Mouse (Mus musculus) stomach, embryonic 15.5 days (tissue): ENCODE results near the gene Kat5. TPM values are rescaled to one million over a fixed set of nuclear protein-coding genes. Genes with fewer than 3 reads are reported as not detected.
A peak's percentile ranks its signal among the peaks of the same experiment; 100 is the strongest.

Experiments
- ATAC-seq: fragments of 200-750 bp; cut with Nextera tagmentation; 2 replicates; pipeline ENCODE4 v1.8.0; 2017; ENCODE audit warnings: low read depth, moderate number of reproducible peaks, moderate TSS enrichment; ENCODE audit not compliant: insufficient read depth, low FRiP score
- H3K27ac ChIP-seq: fragments of 300-500 bp; sonication (generic); 2 replicates; pipeline ENCODE4 v1.5.1; 2015; ENCODE audit warnings: mild to moderate bottlenecking, inconsistent platforms
- H3K27me3 ChIP-seq: fragments of 300-500 bp; sonication (generic); replicated peaks from 2 replicates; pipeline ENCODE4 v1.6.1; 2015; ENCODE audit warnings: inconsistent platforms
- H3K36me3 ChIP-seq: fragments of 300-500 bp; sonication (generic); 2 replicates; pipeline ENCODE4 v1.6.1; 2015; ENCODE audit warnings: inconsistent platforms
- H3K4me1 ChIP-seq: fragments of 300-500 bp; sonication (generic); 2 replicates; pipeline ENCODE4 v1.6.1; 2015; ENCODE audit warnings: inconsistent platforms
- H3K4me2 ChIP-seq: fragments of 300-500 bp; sonication (generic); 2 replicates; pipeline ENCODE4 v1.6.1; 2015; ENCODE audit warnings: mild to moderate bottlenecking, inconsistent platforms
- H3K4me3 ChIP-seq: fragments of 300-500 bp; sonication (generic); replicated peaks from 2 replicates; pipeline ENCODE4 v1.5.1; 2015; ENCODE audit warnings: inconsistent platforms
- H3K9ac ChIP-seq: fragments of 300-500 bp; sonication (generic); 2 replicates; pipeline ENCODE4 v1.6.1; 2015; ENCODE audit warnings: inconsistent platforms
- H3K9me3 ChIP-seq: fragments of 300-500 bp; sonication (generic); 2 replicates; pipeline ENCODE4 v1.6.1; 2016; ENCODE audit warnings: inconsistent platforms
- WGBS: fragments of 180-500 bp; shearing (Covaris S2); methylation state at CpG from one replicate; pipeline ENCODE4 v1.1.7; 2015; 5-methylcytosine and 5-hydroxymethylcytosine counted together
- polyA plus RNA-seq: library from polyadenylated mRNA; unstranded; fragments of >200 nt; fragmentation: Nextera tagmentation; extraction: Ambion mirVana; gene quantifications from 2 replicates; pipeline ENCODE4 v1.2.1, GENCODE M21; 2015

The Kat5 gene
- polyA plus RNA-seq, 1 experiment from 2014 or later, result 42.2 TPM

GRCm38 (mm10) chr19:5641641-5642040 lies 31.6 kb upstream of the Kat5 start:
- Histone ChIP-seq H3K27ac (no peak overlapping the region), H3K4me3 (no peak overlapping the region), H3K9me3 (no peaks in the 10 kb centered on the region), H3K9ac (no peak overlapping the region), H3K36me3 (peaks cover 48% of the 10 kb centered on the region), H3K4me1 (peaks cover 14% of the 10 kb centered on the region), H3K27me3 (no peaks in the 10 kb centered on the region), H3K4me2 (no peak overlapping the region)
- no peak for ATAC-seq
- WGBS, result 86% methylated on average over 8 of the region's 8 CpGs

DNA sequence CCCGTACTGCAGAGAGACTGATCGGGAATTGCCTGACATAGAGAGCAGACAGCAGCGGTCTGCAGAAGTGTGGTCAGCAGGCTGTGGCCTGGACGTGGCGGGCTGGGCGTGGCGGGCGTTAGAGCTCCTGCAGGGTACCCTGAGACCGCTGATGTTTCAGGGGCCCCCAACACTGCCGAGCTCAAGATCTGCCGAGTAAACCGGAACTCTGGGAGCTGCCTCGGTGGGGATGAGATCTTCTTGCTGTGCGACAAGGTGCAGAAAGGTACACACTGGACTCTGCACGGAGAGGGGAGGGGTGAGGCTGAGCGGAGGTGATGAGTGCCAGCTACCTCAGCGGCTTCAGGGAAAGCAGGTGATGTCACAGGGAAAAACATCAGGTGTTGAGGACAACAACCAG lies 31.0 kb upstream of the Kat5 start:
- peaks cover 19% of the 10 kb centered on the region for H3K4me1 ChIP-seq
- no peak overlapping the region for H3K4me3 ChIP-seq
- H3K36me3 ChIP-seq, result peaks cover 45% of the 10 kb centered on the region

GRCm38 (mm10) chr19:5640339-5640738 lies 30.3 kb upstream of the Kat5 start:
- no peak overlapping the region for H3K4me2 ChIP-seq
- 48% methylated on average over 9 of the region's 9 CpGs for WGBS
- H3K36me3 ChIP-seq, result peaks cover 40% of the 10 kb centered on the region
- H3K9me3 ChIP-seq, result no peaks in the 10 kb centered on the region
- H3K9ac ChIP-seq, result no peak overlapping the region
- H3K27me3 ChIP-seq, result no peaks in the 10 kb centered on the region
- H3K4me1 ChIP-seq, result peaks cover 19% of the 10 kb centered on the region
- no peak overlapping the region for H3K27ac ChIP-seq
- no peak overlapping the region for H3K4me3 ChIP-seq
- no peak for ATAC-seq

More for the DNA sequence above, 31.0 kb upstream of the Kat5 start:
- Histone ChIP-seq H3K4me2 (no peak overlapping the region), H3K27ac (no peak overlapping the region), H3K27me3 (no peaks in the 10 kb centered on the region), H3K9ac (no peak overlapping the region), H3K9me3 (no peaks in the 10 kb centered on the region)
- ATAC-seq, result no peak
- 81% methylated on average over 17 of the region's 17 CpGs for WGBS

DNA sequence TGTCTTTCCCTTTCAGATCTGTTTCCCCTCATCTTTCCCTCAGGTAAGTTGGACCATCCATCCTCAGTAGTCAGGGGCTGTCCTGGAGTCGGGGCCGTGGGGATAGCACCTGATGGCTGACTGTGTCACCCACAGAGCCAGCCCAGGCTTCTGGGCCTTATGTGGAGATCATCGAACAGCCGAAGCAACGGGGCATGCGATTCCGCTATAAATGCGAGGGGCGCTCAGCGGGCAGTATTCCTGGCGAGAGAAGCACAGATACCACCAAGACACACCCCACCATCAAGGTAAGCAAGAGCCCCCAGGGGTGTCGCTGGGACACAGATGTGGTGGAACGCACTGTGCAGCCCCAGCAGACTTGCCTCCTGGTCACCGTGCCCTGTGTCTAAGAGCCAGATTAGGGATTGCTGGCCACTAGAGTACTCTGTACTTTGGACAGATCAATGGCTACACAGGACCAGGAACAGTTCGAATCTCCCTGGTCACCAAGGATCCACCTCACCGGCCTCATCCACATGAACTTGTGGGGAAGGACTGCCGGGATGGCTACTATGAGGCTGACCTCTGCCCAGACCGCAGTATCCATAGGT lies 28.5 kb upstream of the Kat5 start:
- Histone ChIP-seq H3K4me3 (peak overlapping the region; percentile 86), H3K9me3 (no peaks in the 10 kb centered on the region), H3K27me3 (no peaks in the 10 kb centered on the region), H3K4me2 (peak overlapping the region; percentile 82), H3K9ac (peak overlapping the region; percentile 86), H3K36me3 (peaks cover 30% of the 10 kb centered on the region), H3K4me1 (peaks cover 19% of the 10 kb centered on the region), H3K27ac (no peak overlapping the region)
- no peak for ATAC-seq
- WGBS, result 90% methylated on average over 18 of the region's 18 CpGs

DNA sequence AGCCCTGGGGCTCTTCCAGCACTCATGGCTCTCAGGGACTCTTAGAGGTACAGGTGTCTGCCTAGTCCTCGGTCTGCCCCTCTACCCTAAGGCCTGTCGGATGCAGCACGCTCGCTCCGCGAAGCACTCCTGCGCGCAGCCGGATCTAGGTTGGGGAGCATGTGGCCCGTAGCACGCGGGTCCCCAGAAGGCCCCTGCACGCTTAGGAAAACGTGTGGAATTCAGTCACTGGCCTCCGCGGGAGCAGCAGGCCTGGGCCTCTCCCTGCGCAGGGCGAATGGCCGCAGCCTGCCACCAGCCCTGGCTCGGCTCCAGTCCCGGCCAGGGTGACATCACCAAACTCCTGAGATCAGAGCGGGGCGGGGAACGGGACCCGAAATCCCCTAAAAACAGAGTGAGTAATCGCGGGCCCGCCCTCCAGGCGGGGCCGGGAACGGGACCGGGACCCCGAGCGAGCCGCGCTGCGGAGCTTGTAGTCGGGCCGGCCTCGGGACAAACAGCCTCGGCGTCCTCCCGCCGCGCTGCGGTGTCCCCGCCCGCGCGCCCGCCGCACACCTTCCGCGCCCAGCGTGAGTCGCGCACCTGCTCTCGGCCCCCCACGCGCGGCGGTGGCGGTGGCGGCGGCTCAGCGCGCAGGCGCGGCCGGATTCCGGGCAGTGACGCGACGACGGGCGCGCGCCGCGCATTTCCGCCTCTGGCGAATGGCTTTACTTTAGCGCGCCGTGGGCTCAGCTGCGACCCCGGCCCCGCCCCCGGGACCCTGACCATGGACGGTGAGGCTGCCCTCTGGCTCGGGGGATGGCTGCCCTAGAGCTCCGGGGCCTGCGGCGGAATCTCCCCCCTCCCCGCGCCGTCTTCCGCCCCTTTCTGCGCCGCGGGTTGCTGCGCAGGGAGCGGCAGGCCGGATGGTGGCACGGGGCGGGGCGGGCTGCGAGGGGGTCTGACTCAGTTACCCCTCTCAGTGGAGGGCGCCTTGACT lies 27.3 kb upstream of the Kat5 start, which contains the start of gene Rela:
Gene Rela (plus strand): TSS at position 415 of the 979 bp plus-strand sequence.
- H3K4me3 ChIP-seq, result peak within 1 kb of the TSS; percentile 86
- H3K4me1 ChIP-seq, result peaks cover 19% of the 10 kb centered on the region
- H3K27me3 ChIP-seq, result no peaks in the 10 kb centered on the region
- H3K27ac ChIP-seq, result peak within 1 kb of the TSS; percentile 92
- peak; percentile 88 for ATAC-seq
- peak within 1 kb of the TSS; percentile 86 for H3K9ac ChIP-seq
- peaks cover 20% of the 10 kb centered on the region for H3K36me3 ChIP-seq
- H3K9me3 ChIP-seq, result no peaks in the 10 kb centered on the region
- WGBS, result under 1% methylated on average over 89 of the region's 109 CpGs
- peak within 1 kb of the TSS; percentile 82 for H3K4me2 ChIP-seq

DNA sequence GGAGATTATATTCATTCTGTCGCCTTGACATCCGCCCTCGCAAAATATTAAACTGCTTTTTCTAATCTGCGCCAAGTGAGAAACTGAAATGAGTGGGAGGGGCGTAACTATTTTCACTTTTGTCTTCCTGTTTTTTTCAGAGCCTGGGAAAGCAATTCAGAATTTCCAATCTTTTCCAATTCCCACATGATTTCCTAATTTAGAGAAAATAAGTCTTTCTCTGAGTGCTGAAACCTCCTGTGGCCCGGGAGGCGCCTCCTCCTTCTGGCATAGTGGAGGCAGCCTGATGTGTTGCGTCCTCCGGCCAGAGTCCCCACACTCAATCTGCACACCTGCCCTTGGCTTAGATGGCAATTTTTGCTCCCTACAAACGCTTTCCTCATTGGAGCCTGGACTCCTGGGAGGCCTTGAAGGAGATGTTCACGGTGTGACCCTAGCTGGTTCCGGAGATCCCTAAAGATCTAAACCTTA lies 26.6 kb upstream of the Kat5 start:
- H3K27me3 ChIP-seq, result no peaks in the 10 kb centered on the region
- H3K36me3 ChIP-seq, result peaks cover 14% of the 10 kb centered on the region
- ATAC-seq, result no peak; the same call in 1 of the 2 replicates
- peak overlapping the region; percentile 82 for H3K4me2 ChIP-seq
- WGBS, result 28% methylated on average over 12 of the region's 12 CpGs
- H3K9ac ChIP-seq, result peak overlapping the region; percentile 86; the same call in 1 of the 2 replicates
- peak overlapping the region; percentile 86 for H3K4me3 ChIP-seq
- H3K4me1 ChIP-seq, result peaks cover 19% of the 10 kb centered on the region
- no peaks in the 10 kb centered on the region for H3K9me3 ChIP-seq
- H3K27ac ChIP-seq, result peak overlapping the region; percentile 92

- WGBS, result 74% methylated on average over 7 of the region's 7 CpGs
- no peak for ATAC-seq
- H3K36me3 ChIP-seq, result peaks cover 9% of the 10 kb centered on the region
- H3K4me2 ChIP-seq, result peak overlapping the region; percentile 82; the same call in 1 of the 2 replicates
- peaks cover 19% of the 10 kb centered on the region for H3K4me1 ChIP-seq
- no peaks in the 10 kb centered on the region for H3K27me3 ChIP-seq
- 0 out of 2 replicates have a peak overlapping the region, but pooled peaks have one; percentile 92 for H3K27ac ChIP-seq
- no peaks in the 10 kb centered on the region for H3K9me3 ChIP-seq
- no peak overlapping the region for H3K9ac ChIP-seq
- peak overlapping the region; percentile 86; the same call in 1 of the 2 replicates for H3K4me3 ChIP-seq
These were observed 26.1 kb upstream of the Kat5 start for GRCm38 (mm10) chr19:5636036-5636570.

DNA sequence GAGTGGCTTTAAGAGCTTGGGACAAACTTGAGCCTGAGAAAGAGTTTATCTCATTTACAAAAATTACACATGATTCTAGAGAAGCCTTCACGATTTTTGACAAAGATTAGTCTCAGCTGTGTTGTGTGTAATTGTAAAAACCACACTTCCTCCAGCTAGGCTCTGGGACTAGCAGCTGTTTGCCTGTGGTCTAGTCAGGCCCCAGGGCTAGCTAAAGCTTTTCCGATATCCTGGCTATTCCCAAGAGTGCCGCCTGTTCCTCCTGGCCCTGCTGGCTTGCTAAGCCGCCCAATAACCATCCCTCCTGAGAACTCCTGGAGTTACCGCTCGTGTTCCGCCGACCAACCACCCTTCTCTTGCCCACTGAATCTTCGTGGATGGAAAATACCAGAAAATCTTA lies 22.1 kb upstream of the Kat5 start:
- H3K36me3 ChIP-seq, result no peaks in the 10 kb centered on the region
- WGBS, result 77% methylated on average over 9 of the region's 9 CpGs
- ATAC-seq, result no peak

GRCm38 (mm10) chr19:5629907-5630306 lies 19.9 kb upstream of the Kat5 start:
- Histone ChIP-seq H3K27me3 (no peaks in the 10 kb centered on the region), H3K27ac (no peak overlapping the region), H3K4me3 (no peak overlapping the region), H3K9me3 (no peaks in the 10 kb centered on the region), H3K9ac (no peak overlapping the region), H3K4me1 (no peaks in the 10 kb centered on the region), H3K36me3 (no peaks in the 10 kb centered on the region), H3K4me2 (no peak overlapping the region)
- no peak for ATAC-seq

More for the DNA sequence above, 22.1 kb upstream of the Kat5 start:
- H3K27ac ChIP-seq, result no peak overlapping the region
- H3K9ac ChIP-seq, result no peak overlapping the region
- peaks cover 8% of the 10 kb centered on the region for H3K4me1 ChIP-seq
- H3K4me3 ChIP-seq, result no peak overlapping the region
- no peaks in the 10 kb centered on the region for H3K9me3 ChIP-seq
- H3K4me2 ChIP-seq, result no peak overlapping the region
- no peaks in the 10 kb centered on the region for H3K27me3 ChIP-seq

GRCm38 (mm10) chr19:5625311-5625710 lies 15.3 kb upstream of the Kat5 start:
- Histone ChIP-seq H3K36me3 (no peaks in the 10 kb centered on the region), H3K9ac (no peak overlapping the region), H3K4me2 (no peak overlapping the region), H3K4me3 (no peak overlapping the region), H3K27me3 (no peaks in the 10 kb centered on the region), H3K9me3 (no peaks in the 10 kb centered on the region), H3K4me1 (no peaks in the 10 kb centered on the region), H3K27ac (no peak overlapping the region)
- no peak for ATAC-seq
- 87% methylated on average over 8 of the region's 8 CpGs for WGBS

DNA sequence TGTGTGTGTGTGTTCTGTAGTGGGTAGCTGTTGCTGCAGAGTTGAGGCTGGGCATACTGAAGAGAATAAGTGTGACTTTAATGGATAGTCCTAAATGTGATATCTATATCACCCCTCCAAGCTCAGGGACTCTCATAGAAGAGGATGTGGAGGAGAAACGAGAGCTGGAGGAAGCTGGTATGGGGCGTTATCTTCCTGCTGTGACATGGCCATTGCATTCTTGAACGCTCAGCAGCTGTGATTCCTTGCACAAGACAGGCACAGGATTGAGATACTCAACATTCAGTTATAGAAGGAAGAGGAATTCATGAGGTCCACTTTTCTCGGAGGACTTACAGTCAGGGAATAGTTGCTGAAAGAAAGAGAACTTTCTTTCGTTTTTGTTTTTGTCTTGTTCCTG lies 11.8 kb upstream of the Kat5 start:
- Histone ChIP-seq H3K36me3 (no peaks in the 10 kb centered on the region), H3K27me3 (no peaks in the 10 kb centered on the region), H3K4me1 (no peaks in the 10 kb centered on the region), H3K27ac (no peak overlapping the region), H3K4me3 (no peak overlapping the region), H3K9ac (no peak overlapping the region), H3K4me2 (no peak overlapping the region), H3K9me3 (no peaks in the 10 kb centered on the region)
- ATAC-seq, result no peak
- WGBS, result 73% methylated on average over 5 of the region's 5 CpGs

DNA sequence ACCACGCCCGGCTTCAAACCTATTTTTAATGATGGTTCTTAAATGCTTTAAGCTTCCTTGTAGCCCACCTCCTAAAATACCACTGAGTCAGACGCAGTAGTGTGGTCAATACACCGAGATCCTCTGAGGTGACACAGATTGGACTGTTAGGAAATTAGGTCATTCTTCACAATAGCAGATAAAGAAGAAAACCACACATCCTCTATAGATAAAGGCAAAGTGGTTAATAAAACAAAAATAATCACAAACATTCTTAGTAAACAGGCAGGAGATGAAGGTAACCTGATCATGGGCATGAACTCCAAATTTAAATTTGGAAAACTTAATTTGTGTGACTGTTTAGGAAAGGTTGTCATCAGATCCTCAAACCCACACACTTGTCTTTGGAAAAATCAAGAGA lies 10.0 kb upstream of the Kat5 start:
- ATAC-seq, result no peak
- Histone ChIP-seq H3K4me3 (no peak overlapping the region), H3K4me2 (no peak overlapping the region), H3K27ac (no peak overlapping the region), H3K36me3 (no peaks in the 10 kb centered on the region), H3K4me1 (no peaks in the 10 kb centered on the region), H3K9me3 (no peaks in the 10 kb centered on the region), H3K9ac (no peak overlapping the region), H3K27me3 (no peaks in the 10 kb centered on the region)
- WGBS, result 79% methylated on average over 4 of the region's 4 CpGs
